Mouse (Mus musculus) testis, postnatal 14 days (tissue): ENCODE data around the gene Ust.

ENCODE experiments used
- DNase-seq: peaks from one replicate; pipeline ENCODE4 v3.0.0; 2021; ENCODE audit warnings: low spot score

Gene Ust

DNA sequence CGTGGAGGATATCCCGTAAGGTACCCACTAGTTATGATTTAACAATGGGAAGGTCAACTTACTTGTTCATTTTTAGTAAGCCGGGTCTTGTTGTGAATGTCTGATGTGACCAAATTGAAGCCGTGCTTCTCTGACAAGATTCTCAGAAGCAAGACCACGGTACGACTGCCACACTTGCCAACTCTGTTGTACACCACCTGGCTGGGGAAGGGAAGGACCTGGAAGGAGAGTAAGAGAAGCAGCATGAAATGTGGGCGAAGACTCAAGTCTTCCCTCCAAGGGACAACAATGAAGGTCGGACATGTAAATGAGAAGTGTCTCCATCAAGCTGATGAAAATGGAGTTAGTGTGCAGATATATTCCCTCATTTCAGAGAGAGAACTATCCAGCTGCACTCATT, 188.6 kb downstream of the Ust start:
- no peak for DNase-seq

DNA sequence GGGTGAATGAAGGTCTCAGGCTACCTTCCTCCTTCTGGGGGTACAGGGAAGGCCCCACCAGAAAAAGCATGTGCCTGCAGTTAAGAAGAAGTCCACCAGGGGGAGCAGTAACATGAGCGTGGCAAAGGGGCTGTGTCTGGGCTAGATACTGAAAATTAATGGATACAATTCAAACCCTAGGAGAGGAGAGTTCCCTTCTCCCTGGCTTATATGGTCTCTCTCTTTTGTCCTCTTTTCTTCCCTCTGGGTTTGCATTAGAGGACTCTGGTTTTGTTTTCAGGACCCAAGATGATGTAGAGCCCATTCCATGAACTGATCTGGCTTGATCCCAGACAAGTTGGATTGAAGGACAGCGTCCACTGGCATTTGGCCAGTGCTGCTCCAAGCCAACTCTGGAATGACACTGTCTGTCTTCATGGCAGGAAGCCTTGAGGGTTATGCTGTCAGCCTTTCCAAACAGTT, 195.3 kb downstream of the Ust start:
- DNase-seq, result peak; percentile 13

DNA sequence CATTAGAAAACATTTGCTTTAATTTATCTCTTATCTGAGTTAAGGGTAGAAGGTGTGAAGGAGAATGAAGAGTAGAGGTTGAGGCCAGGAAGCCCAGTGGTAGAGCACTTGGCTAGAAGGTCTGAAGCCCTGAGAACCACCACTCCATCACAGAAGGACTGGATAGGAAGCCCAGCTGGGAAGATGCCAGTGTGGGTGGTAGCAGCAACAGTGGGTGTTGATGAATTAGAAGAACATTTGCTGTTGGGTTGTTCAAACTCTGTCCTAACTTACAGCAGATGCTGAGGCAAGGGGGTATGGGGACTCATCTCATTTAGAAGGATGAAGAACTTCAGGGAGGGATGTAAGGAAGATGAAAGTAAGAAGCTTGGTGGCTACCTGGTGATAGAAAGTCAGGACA, 197.9 kb downstream of the Ust start:
- no peak for DNase-seq

DNA sequence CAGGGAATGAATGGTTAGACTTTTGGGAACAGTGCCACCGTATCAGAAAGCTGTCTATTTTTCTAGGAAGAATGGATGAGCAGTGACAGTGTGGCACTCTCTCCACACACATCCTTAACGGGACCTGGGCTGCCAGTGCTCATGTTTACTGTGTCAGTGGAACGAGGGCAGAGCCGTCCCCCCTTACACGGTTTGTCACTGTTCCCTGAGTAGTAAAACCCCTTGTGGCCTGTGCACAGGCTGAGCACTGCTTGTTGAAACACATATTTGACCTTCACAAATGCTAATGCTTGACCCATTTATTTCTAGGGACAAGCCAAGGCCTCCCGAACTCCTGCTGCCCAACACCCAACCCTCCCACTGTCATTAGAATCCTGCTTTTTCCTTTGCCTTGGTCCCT, 209.2 kb downstream of the Ust start:
- DNase-seq, result no peak

DNA sequence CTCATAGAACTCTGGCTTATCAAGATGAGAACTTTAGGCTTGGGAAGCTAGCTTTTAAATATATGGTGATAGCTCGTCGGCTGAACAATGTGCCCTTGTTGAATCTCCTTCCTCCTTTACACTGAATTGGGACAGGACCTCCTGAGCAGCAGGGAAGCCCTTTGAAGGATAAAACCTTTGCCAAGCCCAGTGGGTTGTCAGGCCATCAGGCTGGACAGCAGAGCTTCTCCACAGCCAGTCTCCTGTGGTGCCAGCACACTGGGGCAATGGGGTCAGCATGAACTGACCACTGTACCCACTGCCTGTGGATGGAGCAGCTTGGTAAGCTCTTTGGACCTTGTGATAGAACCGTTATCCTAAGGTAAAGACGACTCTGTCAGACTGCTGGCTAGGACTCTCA, 214.4 kb downstream of the Ust start:
- DNase-seq, result no peak

DNA sequence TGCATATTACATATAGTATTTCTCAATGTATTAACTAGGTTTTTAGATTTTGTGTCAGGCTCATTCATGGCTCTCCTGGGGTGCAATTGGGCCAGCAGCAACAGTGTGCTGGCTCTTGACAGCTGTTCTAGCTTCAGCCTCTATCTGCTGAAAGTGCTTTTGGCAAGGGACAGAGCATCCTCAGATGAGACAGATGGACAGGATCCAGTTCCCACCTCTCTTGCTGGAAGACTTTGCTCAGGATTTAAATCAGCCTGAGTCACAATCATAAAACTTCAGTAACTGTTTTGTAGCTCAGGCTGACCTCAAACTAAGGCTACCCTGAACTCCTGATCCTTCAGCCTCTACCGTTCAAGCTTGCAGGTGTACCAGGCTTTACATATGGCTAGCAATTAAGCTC, 219.5 kb downstream of the Ust start:
- DNase-seq, result no peak

DNA sequence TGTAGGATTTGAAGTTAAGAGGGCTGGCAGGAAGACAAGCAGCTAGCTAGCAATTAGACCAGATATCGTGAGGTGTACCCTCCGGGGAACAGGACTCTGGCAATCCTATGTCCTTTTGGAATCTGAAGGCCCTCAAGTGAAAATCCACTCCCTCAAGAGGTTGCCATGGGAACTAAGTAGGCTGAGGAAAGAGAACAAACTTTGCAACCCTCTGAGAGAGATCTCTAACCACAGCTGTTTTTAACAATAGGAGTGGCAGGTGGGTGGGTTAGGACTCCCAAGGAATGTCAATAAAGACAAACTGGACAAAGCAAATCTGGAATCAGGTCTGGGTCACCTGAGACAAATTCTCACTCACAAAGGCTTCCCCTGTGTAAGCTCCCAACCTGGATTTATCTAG, 221.4 kb downstream of the Ust start:
- DNase-seq, result no peak

DNA sequence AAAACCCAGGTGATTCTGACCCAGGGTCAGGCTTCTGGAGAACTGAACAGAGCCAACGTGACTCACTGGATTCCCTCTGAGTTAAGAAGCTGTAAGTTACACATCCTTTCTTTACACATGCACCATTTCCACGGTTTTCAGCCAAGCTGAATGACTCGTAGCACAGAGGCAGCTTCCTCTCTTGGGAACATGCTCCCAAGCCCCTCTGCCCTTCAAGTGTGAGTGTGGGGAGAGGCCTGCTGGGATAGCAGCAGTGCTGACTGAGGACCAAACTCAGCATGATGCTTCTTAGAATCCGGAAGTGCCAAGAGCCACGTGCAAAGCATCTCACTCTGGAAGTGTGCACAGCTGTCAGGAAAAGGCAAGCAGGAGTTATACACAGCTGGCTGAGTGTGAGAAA, 228.0 kb downstream of the Ust start:
- no peak for DNase-seq

DNA sequence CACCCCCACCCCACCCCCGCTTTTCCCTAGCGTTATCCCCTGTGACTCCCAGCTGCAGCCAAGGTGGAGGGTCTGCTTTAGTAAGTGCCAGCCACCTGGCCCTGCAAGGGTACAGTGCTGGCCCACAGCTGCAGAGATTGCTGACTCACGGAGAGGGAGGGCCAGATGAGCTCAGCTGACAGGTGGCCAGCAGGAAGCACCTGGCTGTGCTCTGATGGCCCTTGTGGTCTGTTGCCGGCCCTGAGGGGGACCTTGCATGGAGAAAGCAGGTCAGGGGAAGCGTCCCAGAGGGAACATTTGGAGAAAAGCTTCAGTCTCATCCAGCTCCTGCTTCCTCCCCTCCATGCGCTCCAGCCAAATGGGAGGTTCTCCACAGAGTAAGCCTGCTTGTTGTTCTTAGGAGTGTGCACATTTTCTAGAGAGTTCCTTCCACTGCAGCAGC, 231.3 kb downstream of the Ust start:
- peak; percentile 29 for DNase-seq

DNA sequence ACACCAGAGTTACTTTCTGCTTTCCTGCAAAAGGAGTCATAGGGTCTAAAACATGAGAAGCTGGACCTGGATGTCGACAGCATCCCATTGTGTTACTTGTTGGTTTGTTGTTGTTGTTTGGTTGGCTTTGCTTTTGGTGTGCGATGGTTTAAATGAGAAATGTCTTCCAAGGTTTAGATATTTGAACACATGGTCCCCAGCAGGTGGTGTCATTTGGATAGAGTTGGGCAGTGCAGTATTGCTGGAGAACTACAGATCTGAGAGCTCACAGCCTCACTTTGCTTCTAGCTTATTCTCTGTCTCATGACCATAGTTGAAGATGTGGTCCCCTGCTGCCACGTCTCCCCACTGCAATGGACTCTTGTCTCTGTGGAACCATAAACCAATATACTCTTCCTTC, 234.6 kb downstream of the Ust start:
- DNase-seq, result no peak

DNA sequence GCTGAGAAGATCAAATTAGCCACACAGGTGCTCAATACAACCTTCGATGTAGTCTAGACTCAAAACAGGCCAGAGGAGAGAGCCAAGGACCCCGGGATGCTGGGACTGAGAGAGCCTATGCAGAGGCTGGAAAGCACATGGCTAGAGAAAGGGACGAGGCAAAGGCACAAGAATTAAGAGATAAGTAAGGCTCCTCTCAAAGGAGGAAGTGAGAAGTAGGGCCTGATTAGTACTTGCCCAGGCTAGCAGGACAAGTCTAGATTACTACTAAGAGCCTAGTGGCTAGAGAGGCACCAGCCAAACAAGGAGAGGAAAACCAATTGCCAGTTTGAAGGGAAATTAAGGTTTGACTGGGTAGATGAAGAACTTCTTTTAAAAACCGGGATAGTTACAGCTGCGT, 241.5 kb downstream of the Ust start:
- DNase-seq, result no peak

DNA sequence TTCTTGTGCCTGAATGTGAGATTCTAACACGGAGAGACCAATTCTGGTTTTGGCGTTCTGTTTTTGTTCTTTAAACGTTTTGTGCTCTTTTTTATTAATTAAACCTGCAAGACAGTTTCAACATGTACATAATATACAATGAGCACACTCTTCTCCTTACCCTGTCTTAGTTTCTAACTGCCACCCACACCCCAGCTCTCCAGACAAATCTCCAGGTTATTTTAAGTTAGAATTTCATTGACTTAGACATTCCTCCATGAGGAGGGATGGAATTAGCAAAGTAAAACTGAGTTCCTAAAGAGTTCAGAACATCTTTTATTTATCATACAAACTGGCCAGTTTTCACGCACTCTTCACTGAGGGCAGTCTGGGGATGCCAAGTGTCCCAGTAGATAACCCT, 248.9 kb downstream of the Ust start:
- no peak for DNase-seq

DNA sequence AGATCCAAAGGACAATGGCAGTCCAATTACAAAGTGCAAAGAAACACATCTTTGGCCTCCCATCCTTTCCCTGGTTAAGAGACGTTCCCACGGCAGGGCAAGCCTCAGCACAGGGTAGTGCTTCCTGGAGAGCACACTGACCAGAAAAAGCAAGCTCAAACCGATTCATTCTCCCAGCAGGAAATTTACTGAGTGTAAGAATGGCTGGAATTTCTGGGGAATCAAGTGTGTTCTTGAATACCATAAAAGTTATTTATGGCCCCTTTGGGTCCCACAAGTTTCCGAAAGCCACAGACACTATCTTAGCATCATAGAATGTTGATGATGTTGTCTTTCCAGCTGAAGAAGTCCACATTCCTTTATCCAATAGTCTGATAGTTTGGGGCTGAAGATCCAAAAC, 258.9 kb downstream of the Ust start:
- DNase-seq, result no peak

DNA sequence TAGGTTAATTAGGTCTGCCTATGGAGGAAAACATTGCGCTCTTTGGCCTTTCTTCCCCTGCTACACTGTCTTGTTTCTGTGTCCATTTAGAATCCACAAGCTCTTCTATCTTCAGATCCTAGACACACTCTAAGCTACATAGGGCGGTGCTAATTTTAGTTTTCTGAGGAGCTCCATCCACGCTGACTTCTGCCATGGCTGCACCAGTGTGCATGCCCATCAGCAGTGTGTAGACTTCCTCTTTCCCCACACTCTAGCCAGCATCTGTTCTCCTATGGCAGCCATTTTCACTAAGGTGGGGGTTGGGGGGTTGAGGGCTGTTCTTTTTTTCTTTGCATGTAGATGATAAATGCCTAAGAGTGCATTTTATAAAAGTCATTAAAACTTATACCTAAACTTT, 268.6 kb downstream of the Ust start:
- DNase-seq, result no peak

DNA sequence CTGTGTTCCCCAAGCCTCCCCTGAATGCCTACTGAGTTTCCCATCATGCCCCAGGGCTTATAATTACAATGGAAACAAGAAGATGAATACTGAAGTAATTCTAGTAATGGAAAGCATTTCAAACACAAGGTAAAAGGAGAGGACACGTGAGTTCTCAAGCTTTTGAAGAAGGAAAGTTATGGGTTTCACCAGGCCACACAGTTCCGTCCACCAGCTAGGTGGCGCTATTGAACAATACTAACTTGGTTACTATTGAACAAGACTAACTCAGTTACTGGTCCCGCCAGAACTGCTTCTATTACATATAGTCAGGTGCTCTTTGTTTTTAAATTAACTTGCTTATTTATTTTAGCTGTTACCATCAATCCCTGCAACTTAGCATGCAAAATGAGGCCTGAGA, 276.3 kb downstream of the Ust start:
- peak; percentile 20 for DNase-seq

DNA sequence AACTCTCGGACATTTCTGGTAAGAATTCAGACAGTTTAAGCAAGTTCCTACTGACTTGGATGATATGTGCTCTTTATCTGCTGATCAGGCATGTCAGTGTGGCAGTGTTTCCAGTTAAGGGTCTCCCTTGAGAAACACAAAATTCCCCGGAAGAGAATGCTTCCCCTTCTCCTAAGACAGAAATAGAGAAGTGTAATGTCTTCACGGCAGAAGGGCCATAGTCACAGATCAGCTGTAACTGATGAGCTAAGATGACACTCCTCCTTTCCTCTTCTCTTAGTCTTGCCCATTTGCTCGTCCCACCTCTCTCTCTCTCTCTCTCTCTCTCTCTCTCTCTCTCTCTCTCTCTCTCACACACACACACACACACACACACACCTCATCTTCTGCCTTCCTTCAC, 277.9 kb downstream of the Ust start:
- no peak for DNase-seq

DNA sequence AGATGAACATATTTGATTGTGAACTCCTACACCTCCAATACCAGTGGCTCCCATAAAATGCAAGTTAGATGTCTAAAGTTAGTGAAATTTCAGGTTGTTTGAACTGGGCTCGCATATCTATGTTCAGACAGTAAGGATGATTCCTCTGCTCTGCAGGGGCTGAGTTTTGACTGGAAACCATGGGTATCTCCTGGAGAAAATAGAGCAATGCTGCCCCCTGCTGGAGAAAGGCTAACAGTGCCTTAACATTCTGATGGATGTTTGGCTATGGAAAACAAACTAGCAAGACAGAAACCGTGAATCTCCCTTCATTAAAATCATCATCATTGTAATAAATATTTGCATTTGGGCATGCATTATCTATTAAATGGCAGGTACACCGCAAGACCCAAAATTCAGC, 278.4 kb downstream of the Ust start:
- DNase-seq, result peak; percentile 65

DNA sequence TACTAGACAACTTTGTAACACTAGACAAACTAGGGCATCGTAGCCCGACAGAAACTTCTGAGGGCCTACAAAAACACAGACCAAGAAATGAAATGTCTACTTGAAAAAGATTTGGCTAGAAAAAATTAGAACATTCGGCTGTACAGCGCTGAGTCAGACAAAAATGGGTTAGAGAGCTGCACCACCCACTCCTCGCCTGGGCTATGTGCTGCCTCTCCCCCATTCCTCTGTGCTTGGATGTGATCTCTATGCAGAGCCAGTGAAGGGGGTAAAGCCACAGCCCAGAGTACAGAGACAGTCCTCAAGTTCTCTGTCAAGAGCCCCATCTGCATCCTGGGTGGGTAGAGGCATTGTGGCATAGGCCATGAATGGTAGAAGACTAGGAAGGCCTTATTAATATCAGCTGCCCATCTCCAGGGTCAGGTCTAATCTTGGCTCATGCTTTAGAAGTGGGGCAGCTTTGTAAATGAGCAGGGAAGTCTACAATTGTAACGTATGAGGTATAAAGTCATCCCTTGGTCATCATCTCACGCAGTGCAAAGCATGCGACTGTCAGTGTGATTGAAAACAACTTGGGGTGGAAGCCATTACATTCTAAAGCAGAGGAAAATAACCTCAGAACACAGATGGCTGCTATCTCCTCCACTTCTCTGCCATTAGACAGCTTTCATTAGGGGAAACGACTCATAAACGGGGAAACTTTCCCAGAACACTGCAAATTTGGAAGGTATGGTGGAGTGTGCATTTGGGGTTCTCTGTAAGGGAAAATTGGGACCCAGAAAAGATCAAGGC, 281.6 kb downstream of the Ust start:
- no peak for DNase-seq

DNA sequence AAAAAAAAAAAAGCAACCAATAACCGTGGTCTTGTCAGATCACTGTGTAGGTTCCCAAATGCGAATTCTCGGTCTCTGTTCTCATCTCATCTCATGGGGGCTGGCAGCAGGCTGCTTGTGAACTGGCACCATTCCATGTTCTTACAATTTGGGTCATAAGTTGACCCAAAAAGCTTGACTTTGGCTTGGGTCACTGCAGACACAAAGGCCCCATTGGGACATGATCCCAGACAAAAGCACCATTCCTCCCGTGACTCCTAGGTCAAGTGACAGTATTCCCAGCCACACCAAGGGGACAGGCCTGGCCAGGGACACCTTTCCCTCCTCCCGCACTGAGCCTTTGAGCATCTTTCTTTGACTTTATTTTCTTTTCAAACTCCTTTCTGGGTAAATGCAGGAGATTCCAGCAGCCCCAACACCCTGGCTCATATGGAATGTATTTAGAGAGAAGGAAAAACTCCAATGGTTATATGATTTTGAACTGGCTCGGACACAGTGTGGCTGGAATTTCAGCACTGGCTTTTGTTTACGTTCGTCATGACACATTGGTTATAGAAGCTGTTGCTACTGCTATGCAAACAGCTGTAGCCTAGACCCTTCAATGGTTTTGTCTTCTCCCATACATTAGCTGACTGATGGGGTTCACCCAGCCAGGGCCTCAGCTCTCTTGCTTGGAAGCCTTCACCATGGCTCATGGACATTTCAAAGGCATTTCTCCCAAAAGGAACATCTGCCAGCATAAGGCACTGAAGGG, 285.3 kb downstream of the Ust start:
- no peak for DNase-seq

DNA sequence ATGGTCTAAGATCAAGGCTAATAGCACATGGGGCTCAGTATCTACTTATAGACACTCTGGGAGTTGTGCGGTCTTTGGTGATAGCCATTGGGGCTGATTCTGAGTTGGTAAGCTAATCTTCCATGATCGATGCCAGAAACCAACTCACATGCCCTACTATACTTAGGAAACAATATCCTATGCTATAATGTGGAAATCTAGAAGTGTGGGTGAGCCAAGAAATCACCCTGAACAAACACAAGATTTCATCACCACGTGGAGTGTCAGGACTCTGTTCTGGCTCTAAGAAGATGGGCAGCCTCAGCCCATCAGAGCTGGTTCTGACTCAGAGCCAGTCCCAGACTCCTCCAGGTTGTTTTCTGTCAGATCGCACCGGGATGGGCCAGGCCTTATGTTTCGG, 286.1 kb downstream of the Ust start:
- DNase-seq, result no peak

DNA sequence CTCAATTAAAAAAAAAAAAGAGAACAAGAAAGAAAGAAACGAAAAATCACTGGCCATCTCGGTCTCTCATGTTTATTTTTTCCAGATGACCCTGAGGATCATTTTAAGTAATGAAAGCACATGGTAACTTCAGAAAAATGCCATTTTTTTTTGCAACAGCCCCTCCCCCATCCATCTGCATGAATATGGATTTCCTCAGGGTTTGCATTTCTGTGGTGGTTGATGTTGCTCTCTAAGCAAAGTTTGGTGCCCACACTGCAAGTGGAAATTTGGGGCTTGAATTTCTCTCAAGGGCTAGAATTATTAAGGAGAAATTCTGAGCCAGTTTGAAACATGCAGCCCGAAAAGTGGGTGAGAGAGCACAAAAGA, 290.3 kb downstream of the Ust start:
- DNase-seq, result no peak

DNA sequence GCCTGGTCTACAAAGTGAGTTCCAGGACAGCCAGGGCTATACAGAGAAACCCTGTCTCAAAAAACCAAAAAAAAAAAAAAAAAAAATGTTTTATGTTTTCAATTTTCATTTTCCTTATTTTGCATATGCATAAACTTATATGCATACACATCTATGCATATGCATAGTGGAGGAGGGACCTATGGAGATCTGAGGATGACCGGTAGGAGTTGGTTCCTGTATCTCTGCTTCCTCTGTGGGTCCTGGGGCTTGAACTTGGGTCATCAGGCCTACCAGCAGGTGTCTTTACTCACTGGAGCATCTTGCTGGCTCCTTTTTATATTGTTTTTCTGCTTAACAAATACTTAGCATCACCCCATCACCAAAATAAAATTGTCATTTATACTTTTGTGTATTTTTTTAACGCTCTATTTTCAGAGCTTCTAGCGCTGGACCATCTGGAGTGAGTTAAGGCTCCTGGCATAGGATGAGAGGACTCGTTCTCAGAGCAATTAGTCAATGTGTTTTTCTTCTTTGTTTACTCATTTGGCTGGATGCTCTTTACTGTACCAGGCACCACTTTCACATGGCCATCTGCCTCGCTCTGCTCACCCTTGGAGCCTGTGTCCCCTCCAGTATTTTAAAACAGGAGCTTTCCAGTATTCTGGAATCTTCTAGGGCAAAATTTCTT, 290.8 kb downstream of the Ust start:
- no peak for DNase-seq

DNA sequence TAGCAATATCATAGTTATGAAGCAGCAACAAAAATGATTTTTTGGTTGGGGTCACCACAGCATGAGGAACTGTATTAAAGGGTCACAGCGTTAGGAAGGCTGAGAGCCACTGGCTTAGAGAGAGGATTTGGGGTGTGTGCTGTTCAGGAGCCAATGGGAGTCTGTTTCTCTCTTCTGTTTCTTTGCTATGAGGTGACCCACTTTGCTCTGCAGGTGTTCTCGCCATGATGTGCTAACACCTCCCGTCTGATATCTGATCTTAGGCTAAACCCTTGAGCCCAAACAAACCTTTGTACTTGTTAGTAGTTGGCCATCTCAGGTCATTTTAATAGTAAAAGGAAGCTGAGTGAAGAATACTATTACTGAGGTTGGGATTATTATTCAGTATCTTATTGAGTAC, 292.0 kb downstream of the Ust start:
- no peak for DNase-seq
